Mouse (Mus musculus) cerebellum, adult 2 months (tissue): ENCODE data around the gene Yif1a.

Source experiments
- CTCF ChIP-seq: fragments of 200-500 bp; IDR thresholded peaks from 2 replicates; pipeline ENCODE4 v1.5.1; 2011; ENCODE audit warnings: low read depth, mild to moderate bottlenecking, control low read depth, low read length, moderate library complexity, borderline replicate concordance; ENCODE audit not compliant: insufficient read depth
- POLR2A ChIP-seq: fragments of 200-500 bp; IDR thresholded peaks from 2 replicates; pipeline ENCODE4 v1.6.1; 2011; ENCODE audit warnings: low read length, control low read depth, borderline replicate concordance; ENCODE audit not compliant: insufficient read depth

- no peak for TF ChIP-seq CTCF
- TF ChIP-seq POLR2A, result no peak
Measured at GRCm38 (mm10) chr19:5062446-5062845, 25.9 kb upstream of the Yif1a start.
